Mouse (Mus musculus) liver, embryonic 14.5 days (tissue): ENCODE data around the gene Msi2.

Experiments used
- CTCF ChIP-seq: IDR thresholded peaks from 2 replicates; pipeline ENCODE4 v1.5.1; 2016; ENCODE audit warnings: antibody characterized with exemption, low read depth, control low read depth
- EP300 ChIP-seq: IDR thresholded peaks from 2 replicates; pipeline ENCODE4 v1.6.1; 2016; ENCODE audit warnings: antibody characterized with exemption, low read depth

- no peak for TF ChIP-seq CTCF
- TF ChIP-seq EP300 = no peak
These were observed 91.0 kb downstream of the Msi2 start for GRCm38 (mm10) chr11:88627327-88627726.
